Mouse (Mus musculus) cerebellum, adult 11-12 months (tissue): Measurements from ENCODE around the gene Mau2.
"Not testable (repeated sequence)": the region's sequence is repeated elsewhere in the genome, so short reads cannot be mapped to it uniquely, and the experiment has no call there.

Source experiments
- DNase-seq: peaks from one replicate; pipeline ENCODE4 v3.0.0; 2022

The Mau2 gene

GRCm38 (mm10) chr8:70015017-70015416 lies 27.5 kb downstream of the Mau2 start:
- no peak for DNase-seq

GRCm38 (mm10) chr8:70012763-70013162 lies 29.8 kb downstream of the Mau2 start:
- DNase-seq, result no peak

GRCm38 (mm10) chr8:70012350-70012749 lies 30.2 kb downstream of the Mau2 start:
- DNase-seq, result no peak

GRCm38 (mm10) chr8:70010796-70011195 lies 31.7 kb downstream of the Mau2 start:
- DNase-seq, result not testable (repeated sequence)

- no peak for DNase-seq
These were observed 37.4 kb downstream of the Mau2 start for GRCm38 (mm10) chr8:70005178-70005577.

GRCm38 (mm10) chr8:70004345-70004744 lies 38.2 kb downstream of the Mau2 start:
- no peak for DNase-seq

GRCm38 (mm10) chr8:70003204-70003657 lies 39.3 kb downstream of the Mau2 start:
- DNase-seq, result no peak

- DNase-seq, result not testable (repeated sequence)
These were observed 40.7 kb downstream of the Mau2 start for GRCm38 (mm10) chr8:70001892-70002191.

GRCm38 (mm10) chr8:70001176-70001891 lies 41.2 kb downstream of the Mau2 start:
- DNase-seq, result no peak

- DNase-seq, result no peak
These were observed 42.3 kb downstream of the Mau2 start for GRCm38 (mm10) chr8:70000226-70000625.

- no peak for DNase-seq
These were observed 43.3 kb downstream of the Mau2 start for GRCm38 (mm10) chr8:69999236-69999635.

- DNase-seq, result no peak
These were observed 43.8 kb downstream of the Mau2 start for GRCm38 (mm10) chr8:69998706-69999105.

GRCm38 (mm10) chr8:69996589-69997285 lies 45.8 kb downstream of the Mau2 start:
- no peak for DNase-seq

- peak; percentile 100 for DNase-seq
These were observed 46.6 kb downstream of the Mau2 start, which contains the start of gene Gatad2a for GRCm38 (mm10) chr8:69995776-69996588. TSS of gene Gatad2a (minus strand) at chr8:69996384.

GRCm38 (mm10) chr8:69995422-69995775 lies 47.1 kb downstream of the Mau2 start:
- peak; percentile 28 for DNase-seq

- not testable (repeated sequence) for DNase-seq
These were observed 53.6 kb downstream of the Mau2 start for GRCm38 (mm10) chr8:69988936-69989335.

- no peak for DNase-seq
These were observed 54.8 kb downstream of the Mau2 start for GRCm38 (mm10) chr8:69987744-69988143.

- no peak for DNase-seq
These were observed 57.5 kb downstream of the Mau2 start for GRCm38 (mm10) chr8:69984876-69985553.

GRCm38 (mm10) chr8:69978456-69978855 lies 64.1 kb downstream of the Mau2 start:
- no peak for DNase-seq

- no peak for DNase-seq
These were observed 67.7 kb downstream of the Mau2 start for GRCm38 (mm10) chr8:69974806-69975205.

- peak; percentile 94 for DNase-seq
These were observed 68.3 kb downstream of the Mau2 start for GRCm38 (mm10) chr8:69974194-69974614.

GRCm38 (mm10) chr8:69973442-69974161 lies 68.9 kb downstream of the Mau2 start:
- DNase-seq, result peak; percentile 68
